Mouse (Mus musculus): ENCODE results near the gene Birc2.

- TF ChIP-seq CTCF (IDR thresholded peaks at IDR 0.05; ENCODE audit: insufficient read depth, low read length), result no peak
- no peak for TF ChIP-seq POLR2A (IDR thresholded peaks at IDR 0.05; ENCODE audit: borderline replicate concordance, extremely low read depth, low read depth, low read length)
These were observed 50.8 kb downstream of the Birc2 start for GRCm38 (mm10) chr9:7786086-7786485.

Data from lung, adult 2 months (tissue).